Mouse (Mus musculus) midbrain, embryonic 14.5 days (tissue): ENCODE data around the gene Fancg. TPM values are rescaled to one million over a fixed set of nuclear protein-coding genes. Genes with fewer than 3 reads are reported as not detected.

ENCODE experiments used
- ATAC-seq: fragments of 200-750 bp; cut with Nextera tagmentation; 2 replicates; pipeline ENCODE4 v1.8.0; 2017; ENCODE audit warnings: moderate number of reproducible peaks, moderate library complexity; ENCODE audit not compliant: low FRiP score, low TSS enrichment
- DNase-seq: peaks from one replicate; pipeline ENCODE4 v3.0.0-alpha.2; 2015
- H3K27ac ChIP-seq: fragments of 300-500 bp; sonication (generic); replicated peaks from 2 replicates; pipeline ENCODE4 v1.5.1; 2014; ENCODE audit warnings: mild to moderate bottlenecking, low read depth, low read length, moderate library complexity
- H3K27me3 ChIP-seq: fragments of 300-500 bp; sonication (generic); 2 replicates; pipeline ENCODE4 v1.6.1; 2014; ENCODE audit warnings: low read length, control low read depth, mixed read lengths; ENCODE audit not compliant: control insufficient read depth, insufficient read depth
- H3K36me3 ChIP-seq: fragments of 300-500 bp; sonication (generic); 2 replicates; pipeline ENCODE4 v1.6.1; 2014; ENCODE audit warnings: low read length, control low read depth; ENCODE audit not compliant: control insufficient read depth, insufficient read depth
- H3K4me1 ChIP-seq: fragments of 300-500 bp; sonication (generic); 2 replicates; pipeline ENCODE4 v1.6.1; 2014; ENCODE audit warnings: mild to moderate bottlenecking, antibody characterized with exemption, low read length, control low read depth; ENCODE audit not compliant: control insufficient read depth, insufficient read depth
- H3K4me2 ChIP-seq: fragments of 300-500 bp; sonication (generic); 2 replicates; pipeline ENCODE4 v1.6.1; 2014; ENCODE audit warnings: mild to moderate bottlenecking, low read length, moderate library complexity
- H3K4me3 ChIP-seq: fragments of 300-500 bp; sonication (generic); replicated peaks from 2 replicates; pipeline ENCODE4 v1.5.1; 2014; ENCODE audit warnings: low read depth, low read length
- H3K9ac ChIP-seq: fragments of 300-500 bp; sonication (generic); replicated peaks from 2 replicates; pipeline ENCODE4 v1.6.1; 2014; ENCODE audit warnings: mild to moderate bottlenecking, low read length, moderate library complexity
- H3K9me3 ChIP-seq: fragments of 300-500 bp; sonication (generic); 2 replicates; pipeline ENCODE4 v1.6.1; 2016; ENCODE audit warnings: low read length, control low read depth, mixed read lengths; ENCODE audit not compliant: control insufficient read depth
- WGBS: fragments of 180-500 bp; shearing (Covaris S2); extraction: QIAGEN DNeasy Blood & Tissue Kit; methylation state at CpG from one replicate; pipeline ENCODE4 v1.1.7; 2014; 5-methylcytosine and 5-hydroxymethylcytosine counted together
- polyA plus RNA-seq: library from polyadenylated mRNA; unstranded; fragments of >200 nt; fragmentation: Nextera tagmentation; extraction: Ambion mirVana; gene quantifications from 2 replicates; pipeline ENCODE4 v1.2.1, GENCODE M21; 2014

Gene Fancg
- 17.4 and 20.4 TPM in 2 replicates for polyA plus RNA-seq

GRCm38 (mm10) chr4:43010161-43011038 is at the start of gene Fancg:
Fancg (minus strand) TSS chr4:43010506.
- Histone ChIP-seq H3K9me3 (no peaks in the 10 kb centered on the region), H3K4me3 (peak within 1 kb of the TSS; percentile 70), H3K9ac (peak within 1 kb of the TSS; percentile 60), H3K4me1 (peaks cover 8% of the 10 kb centered on the region), H3K27me3 (no peaks in the 10 kb centered on the region), H3K27ac (no peak within 1 kb of the TSS; the same call in 1 of the 2 replicates), H3K4me2 (peak within 1 kb of the TSS; percentile 91), H3K36me3 (no peaks in the 10 kb centered on the region)
- DNase-seq (peak; percentile 90), ATAC-seq (peak; percentile 89)
- WGBS: under 1% methylated on average over 37 of the region's 37 CpGs

GRCm38 (mm10) chr4:43059697-43060096 is 49.4 kb upstream of the Fancg start:
- DNase-seq (no peak), ATAC-seq (no peak)
- Histone ChIP-seq H3K36me3 (no peaks in the 10 kb centered on the region), H3K9me3 (no peaks in the 10 kb centered on the region), H3K4me2 (peak overlapping the region; percentile 71), H3K9ac (peak overlapping the region; percentile 80), H3K27me3 (no peaks in the 10 kb centered on the region), H3K27ac (no peak overlapping the region), H3K4me3 (peak overlapping the region; percentile 82), H3K4me1 (peaks cover 11% of the 10 kb centered on the region)
- whole genome bisulfite sequencing: 29% methylated on average over 3 of the region's 3 CpGs

- Histone ChIP-seq H3K27me3 (no peaks in the 10 kb centered on the region), H3K36me3 (no peaks in the 10 kb centered on the region), H3K27ac (peak within 1 kb of the TSS; percentile 85), H3K4me1 (peaks cover 11% of the 10 kb centered on the region), H3K9ac (peak within 1 kb of the TSS; percentile 80), H3K9me3 (no peaks in the 10 kb centered on the region), H3K4me2 (peak within 1 kb of the TSS; percentile 71), H3K4me3 (peak within 1 kb of the TSS; percentile 82)
- DNase-seq (peak; percentile 97), ATAC-seq (peak; percentile 96)
- under 1% methylated on average over 90 of the region's 90 CpGs for WGBS
Measured at GRCm38 (mm10) chr4:43058753-43059654, 48.7 kb upstream of the Fancg start, which contains the start of gene Unc13b. Unc13b (plus strand) TSS chr4:43058953.

- no peak for DNase-seq
- Histone ChIP-seq H3K27me3 (no peaks in the 10 kb centered on the region), H3K9ac (no peak overlapping the region), H3K4me2 (peak overlapping the region; percentile 71), H3K36me3 (no peaks in the 10 kb centered on the region), H3K27ac (no peak overlapping the region), H3K4me3 (peak overlapping the region; percentile 82), H3K9me3 (no peaks in the 10 kb centered on the region), H3K4me1 (peaks cover 11% of the 10 kb centered on the region)
- 18% methylated on average over 8 of the region's 8 CpGs for WGBS
- peak; percentile 25; the same call in 1 of the 2 replicates for ATAC-seq
Measured at GRCm38 (mm10) chr4:43058392-43058752, 48.1 kb upstream of the Fancg start.

GRCm38 (mm10) chr4:43057654-43058053 is 47.3 kb upstream of the Fancg start:
- DNase-seq (no peak), ATAC-seq (no peak)
- Histone ChIP-seq H3K4me3 (no peak overlapping the region), H3K4me1 (peaks cover 11% of the 10 kb centered on the region), H3K9me3 (no peaks in the 10 kb centered on the region), H3K27me3 (no peaks in the 10 kb centered on the region), H3K9ac (no peak overlapping the region), H3K27ac (no peak overlapping the region), H3K4me2 (no peak overlapping the region), H3K36me3 (no peaks in the 10 kb centered on the region)
- WGBS: 96% methylated on average over 5 of the region's 5 CpGs

- H3K27me3 ChIP-seq: no peaks in the 10 kb centered on the region
- H3K4me1 ChIP-seq: no peaks in the 10 kb centered on the region
- ATAC-seq: no peak
- H3K9ac ChIP-seq: no peak overlapping the region
- no peak overlapping the region for H3K4me2 ChIP-seq
- no peaks in the 10 kb centered on the region for H3K9me3 ChIP-seq
- 8% methylated on average over 4 of the region's 4 CpGs for WGBS
- H3K36me3 ChIP-seq: no peaks in the 10 kb centered on the region
- peak; percentile 86 for DNase-seq
- no peak overlapping the region for H3K27ac ChIP-seq
- no peak overlapping the region for H3K4me3 ChIP-seq
Measured at GRCm38 (mm10) chr4:43052627-43053026, 42.3 kb upstream of the Fancg start.

GRCm38 (mm10) chr4:43047231-43047630 is 36.9 kb upstream of the Fancg start:
- H3K27ac ChIP-seq: no peak overlapping the region
- 7% methylated on average over 5 of the region's 5 CpGs for WGBS
- no peaks in the 10 kb centered on the region for H3K27me3 ChIP-seq
- H3K4me2 ChIP-seq: peak overlapping the region; percentile 71
- no peak overlapping the region for H3K9ac ChIP-seq
- H3K36me3 ChIP-seq: no peaks in the 10 kb centered on the region
- H3K4me3 ChIP-seq: no peak overlapping the region
- ATAC-seq: no peak
- peaks cover 25% of the 10 kb centered on the region for H3K4me1 ChIP-seq
- no peaks in the 10 kb centered on the region for H3K9me3 ChIP-seq
- peak; percentile 94 for DNase-seq

- peak overlapping the region; percentile 71 for H3K4me2 ChIP-seq
- DNase-seq: no peak
- H3K9me3 ChIP-seq: no peaks in the 10 kb centered on the region
- no peak overlapping the region for H3K9ac ChIP-seq
- H3K36me3 ChIP-seq: no peaks in the 10 kb centered on the region
- H3K4me1 ChIP-seq: peaks cover 25% of the 10 kb centered on the region
- WGBS: 62% methylated on average over 5 of the region's 5 CpGs
- H3K4me3 ChIP-seq: peak overlapping the region; percentile 52; the same call in 1 of the 2 replicates
- ATAC-seq: no peak
- H3K27ac ChIP-seq: no peak overlapping the region
- no peaks in the 10 kb centered on the region for H3K27me3 ChIP-seq
Measured at GRCm38 (mm10) chr4:43046607-43047006, 36.3 kb upstream of the Fancg start.
